Mouse (Mus musculus) thymus, adult 2 months (tissue): ENCODE results near the gene Romo1.

Experiments used
- CTCF ChIP-seq: fragments of 200-500 bp; IDR thresholded peaks from 2 replicates; pipeline ENCODE4 v1.5.1; 2012; ENCODE audit warnings: mild to moderate bottlenecking, control low read depth, low read length, moderate library complexity, borderline replicate concordance; ENCODE audit not compliant: control insufficient read depth, poor library complexity, insufficient read depth; ENCODE audit errors: extremely low read depth
- POLR2A ChIP-seq: fragments of 200-500 bp; IDR thresholded peaks from 2 replicates; pipeline ENCODE4 v1.6.1; 2012; ENCODE audit warnings: mild to moderate bottlenecking, low read length, control low read depth, moderate library complexity; ENCODE audit not compliant: control insufficient read depth, poor library complexity, insufficient read depth; ENCODE audit errors: extremely low read depth

- TF ChIP-seq CTCF (0 out of 2 replicates have a peak, but pooled peaks have one; percentile 27), POLR2A (peak; percentile 61)
Observed at GRCm38 (mm10) chr2:156143953-156144724, at the start of gene Romo1, which contains the start of gene Nfs1.
